Mouse (Mus musculus): ENCODE data around the gene Mettl21a.

GRCm38 (mm10) chr1:64614801-64615345, 2.2 kb downstream of the Mettl21a start:
- TF ChIP-seq CTCF (IDR thresholded peaks at IDR 0.05; ENCODE audit: low read depth) = no peak
- TF ChIP-seq EP300 (IDR thresholded peaks at IDR 0.05; ENCODE audit: low read depth) = no peak
